Mouse (Mus musculus) intestine, embryonic 16.5 days (tissue): ENCODE measurements around the gene Csnk1e. TPM values are rescaled to one million over a fixed set of nuclear protein-coding genes. Genes with fewer than 3 reads are reported as not detected.

ENCODE experiments used
- ATAC-seq: fragments of 200-750 bp; cut with Nextera tagmentation; 2 replicates; pipeline ENCODE4 v1.8.0; 2017; ENCODE audit warnings: moderate TSS enrichment, moderate library complexity
- H3K27ac ChIP-seq: fragments of 300-500 bp; sonication (generic); 2 replicates; pipeline ENCODE4 v1.5.1; 2014; ENCODE audit warnings: mild to moderate bottlenecking, low read length
- H3K27me3 ChIP-seq: fragments of 300-500 bp; sonication (generic); replicated peaks from 2 replicates; pipeline ENCODE4 v1.6.1; 2014; ENCODE audit warnings: low read length, control low read depth, mixed read lengths; ENCODE audit not compliant: control insufficient read depth, insufficient read depth
- H3K36me3 ChIP-seq: fragments of 300-500 bp; sonication (generic); 2 replicates; pipeline ENCODE4 v1.6.1; 2014; ENCODE audit warnings: low read length, control low read depth; ENCODE audit not compliant: control insufficient read depth, insufficient read depth
- H3K4me1 ChIP-seq: fragments of 300-500 bp; sonication (generic); 2 replicates; pipeline ENCODE4 v1.6.1; 2014; ENCODE audit warnings: low read length, control low read depth, mixed read lengths; ENCODE audit not compliant: control insufficient read depth, insufficient read depth
- H3K4me2 ChIP-seq: fragments of 300-500 bp; sonication (generic); 2 replicates; pipeline ENCODE4 v1.6.1; 2014; ENCODE audit warnings: low read depth, low read length, control low read depth
- H3K4me3 ChIP-seq: fragments of 300-500 bp; sonication (generic); 2 replicates; pipeline ENCODE4 v1.5.1; 2014; ENCODE audit warnings: mild to moderate bottlenecking, low read length
- H3K9ac ChIP-seq: fragments of 300-500 bp; sonication (generic); 2 replicates; pipeline ENCODE4 v1.6.1; 2014; ENCODE audit warnings: low read depth, low read length
- H3K9me3 ChIP-seq: fragments of 300-500 bp; sonication (generic); 2 replicates; pipeline ENCODE4 v1.6.1; 2016; ENCODE audit warnings: low read length, control low read depth; ENCODE audit not compliant: control insufficient read depth
- WGBS: fragments of 180-500 bp; shearing (Covaris S2); extraction: QIAGEN DNeasy Blood & Tissue Kit; methylation state at CpG from one replicate; pipeline ENCODE4 v1.1.7; 2014; 5-methylcytosine and 5-hydroxymethylcytosine counted together
- microRNA counts: library from miRNA; unstranded; fragments of <30 nt; microRNA quantifications from one replicate; lab custom pipeline; 2016
- microRNA-seq: library from miRNA; unstranded; fragments of <30 nt; microRNA quantifications from one replicate; pipeline ENCODE4, GENCODE M21; 2016
- polyA plus RNA-seq: library from polyadenylated mRNA; unstranded; fragments of >200 nt; fragmentation: Nextera tagmentation; extraction: Ambion mirVana; gene quantifications from 2 replicates; pipeline ENCODE4 v1.2.1, GENCODE M21; 2015

Csnk1e gene
- polyA plus RNA-seq, 1 experiment from 2014 or later, result 30.8 TPM

DNA sequence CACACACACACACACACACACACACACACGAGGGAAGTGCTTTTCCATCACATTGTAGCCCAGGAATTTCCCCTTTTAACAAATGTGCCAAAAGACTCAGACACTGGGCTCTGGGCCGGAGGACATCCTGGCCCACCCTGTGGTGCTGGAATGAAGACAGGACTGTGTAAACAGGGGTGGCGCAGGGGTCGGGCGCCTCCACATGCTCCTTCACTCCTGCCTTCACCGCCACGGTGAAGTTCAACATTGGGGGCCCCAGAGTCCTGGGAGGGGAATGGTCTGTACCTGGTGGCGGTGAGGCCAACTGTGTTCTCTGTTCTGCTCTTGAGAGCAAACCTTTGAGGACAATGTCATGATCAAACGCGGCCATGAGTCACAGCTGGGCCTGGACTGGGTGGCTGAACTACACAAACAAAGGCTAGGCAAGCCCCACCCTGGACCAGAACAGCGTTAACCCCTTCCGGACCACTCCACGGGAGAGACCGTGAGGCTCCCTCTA is 87.0 kb downstream of the Csnk1e start:
- H3K4me1 ChIP-seq, result peaks cover 36% of the 10 kb centered on the region
- peak; percentile 91 for ATAC-seq
- 22% methylated on average over 14 of the region's 14 CpGs for WGBS
- H3K9ac ChIP-seq, result peak overlapping the region; percentile 65
- H3K9me3 ChIP-seq, result no peaks in the 10 kb centered on the region
- H3K27ac ChIP-seq, result peak overlapping the region; percentile 93
- peak overlapping the region; percentile 44 for H3K4me2 ChIP-seq
- H3K4me3 ChIP-seq, result peak overlapping the region; percentile 22; the same call in 1 of the 2 replicates
- no peaks in the 10 kb centered on the region for H3K27me3 ChIP-seq
- peaks cover 6% of the 10 kb centered on the region; the same call in 1 of the 2 replicates for H3K36me3 ChIP-seq

MicroRNAs within 50 kb of the gene (microRNA counts, 519-probe panel; counts per million panel counts)
- 1,618 counts per million, percentile 17 among the panel's probes with 10 or more counts for microRNA mmu-miR-1943 (lab: Ali Mortazavi, UCI)

Small RNA genes lying within 50 kb of the gene (microRNA-seq; reads per million reads assigned to microRNA genes)
- not detected for gene Gm44302
- gene Mir1943, result 1.8 reads per million

Other genes with a start within 250 kb of the Csnk1e start
- gene Pick1, start 226.4 kb downstream of the Csnk1e start, polyA plus RNA-seq, result 51.2 and 56.2 TPM in 2 replicates
- gene Gm49486, start 226.2 kb downstream of the Csnk1e start, polyA plus RNA-seq, result 0.29 and 0.32 TPM in 2 replicates
- 0.07 TPM in 1 of 2 replicates, not detected in the other for gene Slc16a8, start 200.8 kb downstream of the Csnk1e start, polyA plus RNA-seq
- gene Baiap2l2, start 170.0 kb downstream of the Csnk1e start, polyA plus RNA-seq, result 13.6 and 17.9 TPM in 2 replicates
- 27.1 and 28.3 TPM in 2 replicates for gene Pla2g6, start 127.2 kb downstream of the Csnk1e start, polyA plus RNA-seq
- 6.0 and 7.1 TPM in 2 replicates for gene Maff, start 108.9 kb downstream of the Csnk1e start, polyA plus RNA-seq
- gene Tmem184b, start 52.0 kb downstream of the Csnk1e start, polyA plus RNA-seq, result 43.6 and 46.4 TPM in 2 replicates
- not detected in 2 replicates for gene Kcnj4, start 49.7 kb upstream of the Csnk1e start, polyA plus RNA-seq
- gene Kdelr3, start 60.8 kb upstream of the Csnk1e start, polyA plus RNA-seq, result 72.5 and 74.5 TPM in 2 replicates
- gene Ddx17, start 91.2 kb upstream of the Csnk1e start, polyA plus RNA-seq, result 29.4 and 29.8 TPM in 2 replicates
- 1.1 and 1.7 TPM in 2 replicates for gene Dmc1, start 149.5 kb upstream of the Csnk1e start, polyA plus RNA-seq
- 0.60 and 0.72 TPM in 2 replicates for gene Fam227a, start 203.4 kb upstream of the Csnk1e start, polyA plus RNA-seq
- gene Cby1, start 203.6 kb upstream of the Csnk1e start, polyA plus RNA-seq, result 37.1 and 37.2 TPM in 2 replicates
- 248 and 288 TPM in 2 replicates for gene Tomm22, start 215.3 kb upstream of the Csnk1e start, polyA plus RNA-seq
- 14.1 and 17.0 TPM in 2 replicates for gene Josd1, start 232.4 kb upstream of the Csnk1e start, polyA plus RNA-seq
- 24.5 and 25.3 TPM in 2 replicates for gene Gtpbp1, start 235.3 kb upstream of the Csnk1e start, polyA plus RNA-seq